Mouse (Mus musculus): ENCODE data around the gene Plcb1. TPM values are rescaled to one million over a fixed set of nuclear protein-coding genes. Genes with fewer than 3 reads are reported as not detected.

Gene Plcb1
- polyA plus RNA-seq, 1 experiment: 64.0 TPM

DNA sequence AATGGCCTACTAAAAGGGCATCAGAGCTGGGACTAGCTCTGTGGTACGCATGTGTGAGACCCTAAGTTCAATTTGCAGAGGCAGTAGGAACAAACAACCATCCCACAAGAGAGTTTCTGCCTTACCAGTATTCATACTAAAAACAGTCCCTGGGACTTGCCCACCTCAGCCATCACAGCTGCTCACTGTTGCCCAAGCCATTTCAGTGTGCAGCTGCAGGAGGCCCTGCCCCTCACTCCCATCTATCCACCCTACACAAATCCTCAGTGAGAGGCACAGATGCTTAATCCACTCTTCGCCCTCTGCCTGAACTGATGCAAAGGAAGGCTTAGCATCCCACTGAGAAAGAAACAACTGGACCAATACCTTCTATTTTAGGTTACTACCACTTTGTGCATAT, 703.3 kb downstream of the Plcb1 start:
- no peak for DNase-seq (ENCODE audit: extremely low spot score in 1 of 2, low spot score in 1 of 2)

DNA sequence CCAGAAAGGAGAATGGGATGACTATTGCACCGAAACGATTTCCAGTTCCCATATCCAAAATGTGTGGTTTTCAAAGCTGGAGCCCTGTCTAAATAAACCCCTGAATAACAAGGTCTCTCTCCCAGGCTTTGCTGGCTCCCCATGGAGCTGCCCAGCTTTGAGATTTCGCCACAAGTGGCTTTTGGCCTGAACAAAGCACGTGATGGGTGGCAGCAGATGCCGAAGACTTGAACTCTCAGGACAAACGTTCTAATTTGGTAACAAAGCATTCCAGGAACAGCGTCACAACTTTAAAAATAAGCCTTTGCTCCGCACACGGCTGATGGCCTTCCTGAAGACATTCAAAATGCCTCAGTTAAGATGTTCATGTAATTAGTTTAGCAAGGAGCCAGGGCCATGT, 706.9 kb downstream of the Plcb1 start:
- DNase-seq (ENCODE audit: extremely low spot score in 1 of 2, low spot score in 1 of 2): no peak

DNA sequence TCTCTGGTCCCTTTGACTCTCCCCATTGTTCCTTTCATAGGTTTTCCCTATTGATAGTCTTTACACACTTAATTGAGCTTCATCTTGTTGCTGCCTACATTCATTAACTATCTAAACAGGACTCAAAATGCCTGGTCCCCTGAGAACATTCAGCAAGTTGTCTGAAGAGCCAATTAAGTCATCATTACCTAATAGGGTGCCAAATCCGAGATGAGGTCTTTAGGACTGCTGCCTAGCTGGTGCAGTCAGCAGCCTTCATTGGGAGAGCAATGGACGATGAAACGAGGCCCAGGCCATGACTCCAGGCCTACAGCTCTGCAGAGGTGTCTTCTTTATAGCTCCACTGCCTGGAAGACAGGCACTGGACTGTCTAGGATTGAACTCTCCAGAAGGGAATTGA, 710.7 kb downstream of the Plcb1 start:
- no peak for DNase-seq (ENCODE audit: extremely low spot score in 1 of 2, low spot score in 1 of 2)

DNA sequence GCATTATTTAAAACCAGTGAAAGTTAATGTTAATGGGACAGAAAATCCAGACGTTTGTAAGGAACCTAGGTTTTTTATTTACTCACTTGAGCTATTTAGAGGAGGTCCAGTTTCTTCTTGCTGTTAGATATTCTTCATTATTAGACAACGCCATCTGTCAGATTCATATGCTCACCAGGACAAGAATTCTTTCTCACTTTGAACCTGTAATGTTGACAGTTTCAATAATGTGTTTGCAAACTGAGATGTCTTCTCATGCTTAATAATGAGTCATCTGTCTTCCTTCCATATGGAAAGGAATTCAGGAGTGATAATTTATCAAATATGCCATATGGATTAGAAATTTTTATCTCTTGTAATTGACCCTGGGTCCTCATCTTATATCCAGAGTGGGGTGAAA, 711.4 kb downstream of the Plcb1 start:
- no peak for DNase-seq (ENCODE audit: extremely low spot score in 1 of 2, low spot score in 1 of 2)

DNA sequence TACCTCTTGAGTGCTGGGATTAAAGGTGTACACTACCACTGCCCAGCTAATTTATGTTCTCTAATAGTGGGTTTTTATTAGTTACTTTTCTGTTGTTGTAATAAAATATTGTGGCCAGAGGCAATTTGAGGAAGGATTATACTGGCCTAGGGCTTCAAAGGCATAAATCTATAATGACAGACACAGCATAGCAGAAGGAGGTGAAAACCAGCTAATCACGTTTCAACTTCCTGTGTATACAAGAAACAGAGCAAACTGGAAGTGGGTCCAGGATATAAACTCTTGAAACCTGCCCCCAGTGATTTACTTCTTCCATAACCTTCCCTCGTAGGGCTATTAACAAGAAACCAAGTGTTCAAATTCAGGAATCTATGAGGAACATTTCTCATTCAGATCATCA, 715.0 kb downstream of the Plcb1 start:
- DNase-seq (ENCODE audit: extremely low spot score in 1 of 2, low spot score in 1 of 2): no peak

- no peak for DNase-seq (ENCODE audit: extremely low spot score in 1 of 2, low spot score in 1 of 2)
These were observed 717.6 kb downstream of the Plcb1 start for GRCm38 (mm10) chr2:135503328-135503997.

- DNase-seq (ENCODE audit: extremely low spot score in 1 of 2, low spot score in 1 of 2): no peak
These were observed 718.1 kb downstream of the Plcb1 start for GRCm38 (mm10) chr2:135503998-135504354.

- DNase-seq (ENCODE audit: extremely low spot score in 1 of 2, low spot score in 1 of 2): no peak
These were observed 721.2 kb downstream of the Plcb1 start for GRCm38 (mm10) chr2:135507111-135507510.

- peak in 1 of 2 experiments; percentile 26 for DNase-seq (ENCODE audit: extremely low spot score in 1 of 2, low spot score in 1 of 2)
These were observed 733.1 kb downstream of the Plcb1 start for GRCm38 (mm10) chr2:135518956-135519355.

Other genes starting within 250 kb of the Plcb1 start
- gene Hao1, start 231.7 kb upstream of the Plcb1 start, polyA plus RNA-seq (2012; rRNA removed): 0.12 and 0.15 TPM in 2 replicates
- 83.8 and 89.0 TPM in 2 replicates for gene Tmx4, start 141.9 kb upstream of the Plcb1 start, polyA plus RNA-seq (2012; rRNA removed)